Mouse (Mus musculus) heart, adult 9 months (tissue): Measurements from ENCODE around the gene Depdc7.
A peak's percentile ranks its signal among the peaks of the same experiment; 100 is the strongest.

ENCODE experiments used
- DNase-seq, 2 experiments: peaks; one replicate each; pipeline ENCODE4 v3.0.0; 2022; ENCODE audit warnings: low spot score in 2 of 2

Gene Depdc7

DNA sequence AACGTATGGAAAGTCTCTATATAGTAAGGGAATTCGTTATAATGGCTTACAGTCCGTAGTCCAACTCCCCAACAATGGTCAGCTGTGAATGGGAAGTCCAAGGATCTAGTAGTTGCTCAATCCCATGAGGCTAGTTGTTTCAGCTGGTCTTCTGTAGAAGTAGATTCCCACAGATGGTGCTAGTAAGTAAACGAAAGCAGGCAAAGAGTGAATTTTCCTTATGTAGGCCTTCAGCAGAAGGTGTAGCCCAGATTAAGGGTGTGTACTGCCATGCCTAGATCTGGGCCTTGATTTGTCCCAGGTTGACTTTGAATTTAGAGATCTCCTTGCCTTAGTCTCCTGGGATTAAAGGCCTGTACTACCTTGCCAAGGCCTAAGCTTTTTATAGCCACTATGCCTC is 26.4 kb downstream of the Depdc7 start, which contains the start of gene Pin1rt1:
Pin1rt1 (minus strand) TSS at position 101 of the 400 bp plus-strand sequence.
- DNase-seq: no peak

DNA sequence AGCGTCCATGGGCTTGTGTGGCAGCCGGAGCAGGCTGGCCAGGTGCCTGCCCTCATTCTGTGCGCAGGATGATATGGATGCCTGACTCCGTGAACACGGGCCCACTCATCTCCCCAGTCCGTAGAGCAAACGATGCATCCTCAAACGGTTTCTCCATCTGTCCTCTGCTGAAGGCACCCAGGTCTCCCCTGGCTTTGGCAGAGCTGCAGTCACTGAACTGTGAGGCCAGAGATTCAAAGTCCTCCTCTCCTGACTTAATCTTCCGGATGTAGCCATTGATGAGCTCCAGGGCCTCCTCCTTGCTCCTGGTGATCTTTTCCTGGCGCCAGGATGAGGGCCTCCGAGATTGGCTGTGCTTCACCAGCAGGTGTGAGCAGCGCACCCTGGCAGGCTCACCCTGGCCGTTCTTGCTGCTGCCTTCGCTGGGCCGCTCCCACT is 28.4 kb downstream of the Depdc7 start:
- no peak for DNase-seq

DNA sequence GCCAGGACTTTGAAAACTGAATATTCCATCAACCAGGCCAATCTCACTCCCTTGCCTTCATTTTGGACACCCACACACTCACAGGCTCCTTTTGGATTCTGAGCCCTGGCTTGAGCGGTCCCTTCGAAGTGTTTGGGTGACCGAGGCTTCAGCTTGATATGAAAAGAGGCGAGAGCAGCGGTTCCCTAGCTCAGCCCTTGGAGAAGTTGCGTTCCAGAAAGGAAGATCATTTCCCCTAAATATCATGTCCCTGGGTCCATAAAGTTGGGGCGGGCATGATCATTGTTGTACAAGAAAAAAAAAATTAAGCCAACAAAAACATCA is 30.2 kb downstream of the Depdc7 start:
- peak in 1 of 2 experiments; percentile 62 for DNase-seq

DNA sequence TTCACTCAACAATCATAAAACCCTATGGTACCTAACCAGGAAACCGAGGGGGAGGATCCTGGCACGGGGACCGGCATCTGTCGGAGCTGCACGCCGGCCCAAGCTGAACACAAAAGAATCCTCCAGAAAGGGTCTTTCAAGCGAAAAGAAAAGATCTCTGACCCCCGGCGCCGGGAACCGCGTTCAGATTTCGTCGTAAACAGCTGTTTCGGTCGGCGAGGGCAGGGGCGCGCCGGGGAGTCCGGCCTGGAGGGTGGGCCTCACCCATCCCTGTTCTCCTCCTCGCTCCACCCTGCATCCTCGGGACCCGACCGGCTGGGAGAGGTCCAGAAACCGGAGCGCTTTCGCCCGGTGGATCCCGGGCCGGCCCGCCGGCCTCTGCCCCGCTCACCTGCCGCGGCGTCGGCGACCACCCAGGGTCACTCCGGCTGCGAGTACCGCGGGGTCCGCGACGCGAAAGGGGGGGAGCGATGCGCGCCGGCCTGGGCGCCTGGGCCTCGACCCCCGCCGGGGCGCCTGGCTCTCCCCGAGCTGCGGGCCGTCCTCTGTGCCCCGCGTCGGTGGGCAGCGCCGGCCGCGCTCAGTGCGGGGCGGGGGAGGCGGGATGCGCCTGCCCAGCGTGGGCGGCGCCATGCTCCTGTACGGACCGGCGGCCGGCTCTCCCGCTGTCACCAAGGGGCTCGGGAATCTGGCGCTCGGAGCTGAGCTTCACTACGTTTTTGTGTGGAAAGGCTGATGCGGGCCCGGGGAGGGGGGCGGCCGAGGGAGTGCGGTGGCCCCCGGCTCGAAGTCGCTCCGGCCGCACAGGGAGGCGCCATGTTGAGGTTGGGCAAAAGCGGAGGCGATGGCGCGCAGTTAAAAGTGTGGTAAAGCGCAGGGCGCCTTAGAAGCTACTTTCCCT is 30.8 kb downstream of the Depdc7 start, which contains the start of gene Tcp11l1:
Tcp11l1 (minus strand) TSS at position 585 of the 901 bp plus-strand sequence.
- peak; percentile 21 to 53 for DNase-seq

DNA sequence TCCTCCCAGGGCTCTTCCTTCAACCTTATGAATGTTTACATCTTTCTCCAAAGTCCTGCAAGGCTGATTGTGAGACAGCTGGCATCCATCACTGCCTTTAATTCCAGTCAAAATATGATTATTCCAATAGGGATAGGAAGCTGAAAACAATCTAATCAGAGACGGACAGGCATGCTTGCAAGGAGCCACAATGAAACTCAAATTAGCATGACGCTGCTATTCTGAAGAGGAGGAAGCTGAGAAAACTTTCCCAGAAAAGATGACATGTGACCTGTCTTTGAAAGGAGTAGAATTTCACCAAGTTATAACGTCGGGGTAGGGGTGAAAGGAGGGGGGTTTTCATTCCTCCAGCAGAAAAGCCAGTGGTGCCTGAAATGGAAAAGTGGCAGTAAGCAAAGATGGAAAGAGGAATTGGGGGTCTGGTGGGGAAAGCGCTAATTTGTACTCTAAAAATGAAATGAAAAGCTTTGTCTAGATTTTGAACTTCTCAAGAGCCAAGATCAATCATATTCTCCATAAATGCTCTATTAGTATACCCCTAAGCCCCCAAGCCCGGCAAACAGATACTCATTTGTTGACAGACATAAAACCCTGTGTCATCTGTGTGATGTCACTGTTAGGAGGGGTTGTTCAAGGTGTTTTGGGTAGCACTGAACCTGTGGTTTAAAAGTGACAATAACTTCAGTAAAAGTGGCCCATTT is 31.9 kb downstream of the Depdc7 start:
- no peak for DNase-seq

DNA sequence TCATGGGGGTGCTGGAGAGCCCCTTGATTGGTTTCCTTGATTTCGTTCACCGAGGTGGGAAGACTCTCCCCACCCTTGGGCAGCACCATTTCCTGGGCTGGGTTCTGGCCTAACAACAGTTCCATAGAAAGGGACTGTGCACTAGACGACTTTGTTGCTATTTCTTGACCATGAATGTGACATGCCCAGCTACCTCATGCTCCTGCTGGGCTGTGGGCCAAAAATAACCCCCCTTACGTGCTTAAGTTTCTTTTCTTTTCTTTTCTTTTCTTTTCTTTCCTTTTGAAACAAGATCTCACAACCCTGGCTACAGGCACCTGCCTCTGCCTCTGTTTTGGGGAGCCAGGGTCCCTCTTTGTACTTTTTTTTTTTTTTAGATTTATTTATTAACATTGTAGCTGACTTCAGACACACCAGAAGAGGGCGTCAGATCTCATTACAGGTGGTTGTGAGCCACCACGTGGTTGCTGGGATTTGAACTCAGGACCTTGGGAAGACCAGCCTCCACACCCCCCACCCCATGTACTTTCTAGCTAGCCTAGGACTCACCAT is 32.8 kb downstream of the Depdc7 start:
- no peak for DNase-seq

DNA sequence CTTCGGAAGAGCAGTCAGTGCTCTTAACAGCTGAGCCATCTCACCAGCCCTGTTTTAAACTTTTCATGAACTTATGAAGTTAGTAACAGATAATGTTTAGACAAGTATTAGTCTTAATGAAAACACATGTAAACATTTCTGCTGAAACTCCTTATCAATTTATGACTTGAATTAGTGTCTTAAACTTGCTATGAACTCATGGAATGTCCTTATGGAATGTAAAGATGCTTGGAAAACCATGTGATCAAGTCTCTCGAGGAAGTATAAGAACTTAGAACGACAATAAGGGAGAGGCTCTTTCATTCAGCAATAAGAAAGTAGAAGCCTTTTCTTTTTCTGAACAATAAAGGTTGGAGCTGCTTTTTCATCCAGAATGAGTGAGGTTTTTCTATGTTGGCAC is 38.3 kb downstream of the Depdc7 start:
- DNase-seq: no peak

DNA sequence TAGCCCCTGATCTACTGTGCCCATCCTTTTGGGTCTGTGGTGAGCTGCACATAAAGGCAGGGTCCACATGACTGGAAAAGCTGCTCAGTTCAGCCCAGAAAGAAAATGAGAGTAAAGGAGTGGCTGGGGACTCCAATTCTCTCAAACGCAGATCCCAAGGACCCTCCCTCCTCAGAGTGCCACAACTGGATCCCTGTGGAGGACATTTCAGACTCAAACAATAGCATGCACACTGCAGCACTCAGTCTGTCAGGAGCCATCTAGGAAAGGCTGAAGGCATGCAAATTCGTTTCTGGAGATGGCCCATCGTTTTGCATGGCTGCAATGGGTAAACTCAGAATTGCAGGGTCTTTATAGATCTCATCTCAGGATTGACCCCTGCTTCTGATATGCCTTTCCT is 39.5 kb downstream of the Depdc7 start:
- DNase-seq: no peak

DNA sequence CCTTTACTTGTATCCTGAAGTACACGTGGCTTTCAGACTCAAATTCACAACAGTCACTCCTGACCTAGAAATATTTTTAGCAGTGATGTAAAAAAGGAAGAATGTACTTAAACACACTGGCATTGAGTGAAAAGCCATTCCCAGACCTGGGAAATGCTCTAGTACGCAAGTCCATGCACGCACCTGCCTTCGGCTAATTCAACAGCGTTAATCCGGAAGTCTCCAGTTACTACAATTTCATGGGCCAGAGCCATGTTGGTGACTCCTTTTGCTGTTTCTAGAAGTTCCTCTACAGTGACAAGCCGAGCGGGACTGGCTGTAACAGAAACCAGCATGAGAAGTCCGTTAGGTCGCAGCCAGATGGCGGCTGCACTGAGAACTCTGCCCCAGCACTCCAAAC is 43.0 kb downstream of the Depdc7 start:
- no peak for DNase-seq

DNA sequence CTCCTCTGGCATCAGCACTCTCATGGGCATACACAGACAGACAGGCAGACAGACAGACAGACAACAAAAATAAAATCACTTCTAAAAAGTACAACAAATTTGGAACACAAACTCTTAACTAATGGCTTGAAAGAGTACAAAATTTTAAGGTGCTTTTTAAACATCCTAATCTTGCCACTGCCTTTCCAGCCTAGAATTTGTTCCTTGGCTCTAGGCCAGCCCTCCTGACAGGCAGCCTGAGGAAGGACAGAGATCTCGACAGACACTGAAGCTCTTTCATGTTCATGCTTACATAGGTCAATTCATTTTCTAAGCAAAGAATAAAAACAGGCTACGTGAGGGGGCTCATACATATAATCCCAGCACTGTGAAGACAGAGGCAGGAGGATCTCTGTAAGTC is 50.1 kb downstream of the Depdc7 start:
- DNase-seq: no peak

DNA sequence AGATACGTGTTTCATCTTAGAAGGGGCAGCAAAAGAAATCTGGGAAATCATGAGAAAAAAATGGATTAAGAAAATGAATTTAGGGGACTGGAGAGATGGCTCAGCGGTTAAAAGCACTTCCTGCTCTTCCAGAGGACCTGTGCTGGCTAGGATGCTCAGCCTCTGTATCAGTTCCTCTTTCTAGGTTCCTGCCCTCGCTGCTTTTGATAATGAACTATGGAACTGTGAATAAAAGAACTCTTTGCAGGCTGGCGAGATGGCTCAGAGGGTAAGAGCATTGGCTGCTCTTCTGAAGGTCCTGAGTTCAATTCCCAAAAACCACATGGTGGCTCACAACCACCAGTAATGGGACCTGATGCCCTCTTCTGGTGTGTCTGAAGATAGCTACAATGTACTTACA is 52.0 kb downstream of the Depdc7 start:
- no peak for DNase-seq

DNA sequence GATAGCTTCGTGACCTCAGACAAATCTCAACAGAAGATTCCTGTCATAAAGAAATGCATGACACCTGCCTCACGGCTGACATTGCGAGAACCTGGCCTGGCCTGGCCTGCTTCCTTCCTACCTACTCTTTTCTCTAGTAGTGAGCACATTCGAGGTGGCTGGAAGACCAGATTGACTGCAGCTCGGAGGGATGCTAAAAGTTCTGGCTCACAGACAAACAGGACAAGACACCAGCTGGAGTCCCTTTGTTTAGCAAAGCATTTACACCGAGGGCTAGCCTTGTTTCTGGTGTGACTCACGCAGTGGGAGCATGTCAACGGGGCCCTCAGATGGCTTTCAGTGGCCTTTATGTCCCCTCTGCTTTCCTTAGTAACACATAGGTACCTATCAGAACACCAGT is 54.0 kb downstream of the Depdc7 start:
- no peak for DNase-seq

DNA sequence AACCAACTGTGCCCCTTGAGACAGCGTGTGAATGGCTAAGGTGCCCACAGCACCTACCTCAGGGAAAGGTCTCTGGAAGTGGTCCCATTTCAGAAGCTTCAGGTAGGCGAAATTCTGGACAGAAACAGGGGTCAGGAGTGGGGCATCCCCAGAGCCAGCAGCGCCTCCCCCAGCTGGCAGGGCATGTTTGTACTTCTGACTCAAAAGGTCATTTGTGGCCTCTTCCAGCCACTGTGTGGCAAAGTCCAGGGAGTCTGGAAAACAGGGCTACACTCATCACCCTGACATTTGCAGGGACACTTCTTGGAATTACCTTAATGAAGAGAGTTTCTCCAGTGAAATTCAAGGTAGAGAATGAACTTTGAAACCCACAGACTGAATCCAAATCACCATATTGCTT is 54.4 kb downstream of the Depdc7 start:
- no peak for DNase-seq

DNA sequence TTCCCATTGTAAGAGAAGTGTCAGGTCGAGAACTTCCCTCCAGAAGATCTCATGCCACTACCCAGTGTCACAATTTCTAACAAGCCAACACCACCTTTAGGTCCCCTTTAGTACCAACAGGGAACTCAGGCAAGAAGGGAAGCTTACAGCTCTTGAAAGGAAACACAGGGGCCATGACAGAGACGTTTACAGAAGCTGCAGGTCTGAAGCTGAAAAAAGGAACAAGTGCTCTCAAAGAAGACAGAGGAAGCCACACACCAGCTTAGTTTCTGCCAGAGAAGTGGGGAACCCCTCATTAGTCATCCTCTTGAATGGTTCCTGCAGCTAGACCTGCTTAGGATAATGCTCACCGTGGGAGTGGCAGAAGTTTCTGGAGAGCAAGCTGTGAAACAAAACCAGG is 55.4 kb downstream of the Depdc7 start:
- no peak for DNase-seq

DNA sequence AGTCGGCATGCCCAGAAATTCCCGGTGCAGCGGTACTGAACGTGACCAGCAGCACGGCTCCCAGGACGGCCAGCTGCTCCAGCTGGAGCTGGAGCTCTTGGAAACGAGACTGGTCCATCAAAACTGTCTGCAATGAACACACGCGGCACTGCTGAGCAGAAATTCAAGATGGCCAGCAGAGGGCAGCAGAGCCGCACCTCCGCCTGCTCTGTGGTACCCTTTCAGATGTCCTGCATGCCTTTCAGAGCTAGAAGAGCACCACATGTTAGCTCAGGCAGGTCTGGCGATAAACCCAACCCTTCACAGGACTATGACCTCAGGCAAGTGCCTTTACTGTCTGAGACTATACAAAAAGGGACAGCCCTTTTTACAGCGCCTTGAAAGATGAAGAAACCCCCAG is 57.3 kb downstream of the Depdc7 start:
- peak; percentile 34 to 66 for DNase-seq

DNA sequence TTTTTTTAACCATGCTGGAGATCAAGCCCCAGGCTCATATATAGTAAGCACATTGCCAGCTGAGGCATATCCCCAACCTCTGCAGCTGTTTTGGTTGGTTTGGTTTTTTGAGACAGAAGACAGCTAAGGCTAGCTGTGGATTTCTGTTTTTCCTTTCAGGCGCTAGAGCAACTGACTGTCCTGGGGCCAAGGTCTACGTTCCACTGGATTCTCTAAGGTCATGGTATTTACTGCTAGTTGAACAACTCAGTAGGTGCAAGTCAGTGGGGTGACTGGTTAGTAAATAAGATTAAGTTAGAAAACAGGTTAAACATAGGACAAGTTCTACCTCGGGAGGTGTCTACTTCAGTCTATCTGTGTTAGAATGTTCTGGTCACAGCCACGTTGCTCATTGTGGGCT is 57.9 kb downstream of the Depdc7 start:
- no peak for DNase-seq

DNA sequence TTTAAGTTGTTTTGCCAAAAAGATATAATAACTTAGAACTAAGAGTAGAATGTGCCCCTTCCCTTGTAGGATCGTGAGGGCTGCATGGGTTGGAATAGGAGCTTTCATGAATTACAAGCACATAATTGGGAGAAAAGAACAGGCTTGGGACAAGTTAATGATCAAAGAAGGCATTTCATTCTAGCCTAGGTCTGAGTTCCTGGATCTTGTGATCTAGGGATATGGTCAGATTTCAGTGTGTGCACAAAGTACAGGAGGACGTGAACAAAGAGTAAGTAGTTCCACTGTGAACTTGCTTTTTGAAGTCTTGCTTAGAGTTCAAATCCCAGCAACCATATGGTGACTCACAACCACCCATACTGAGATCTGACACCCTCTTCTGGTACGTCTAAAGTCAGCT is 65.4 kb downstream of the Depdc7 start:
- no peak for DNase-seq
